Mouse (Mus musculus): ENCODE results near the gene Ttll5. TPM values are rescaled to one million over a fixed set of nuclear protein-coding genes. Genes with fewer than 3 reads are reported as not detected.

Ttll5 gene
- total RNA-seq, 2 experiments from 2014 or later = 13.1 to 24.7 TPM

GRCm38 (mm10) chr12:86102686-86103085 is 278.2 kb downstream of the Ttll5 start:
- DNase-seq = no peak

GRCm38 (mm10) chr12:86103391-86103790 is 278.9 kb downstream of the Ttll5 start:
- no peak for DNase-seq

- no peak for DNase-seq
Observed at GRCm38 (mm10) chr12:86103852-86104251, 279.4 kb downstream of the Ttll5 start.

GRCm38 (mm10) chr12:86104297-86104696 is 279.8 kb downstream of the Ttll5 start:
- DNase-seq = no peak

GRCm38 (mm10) chr12:86105546-86105945 is 281.1 kb downstream of the Ttll5 start:
- no peak for DNase-seq

GRCm38 (mm10) chr12:86106086-86106485 is 281.6 kb downstream of the Ttll5 start:
- no peak for DNase-seq

GRCm38 (mm10) chr12:86107645-86108044 is 283.2 kb downstream of the Ttll5 start:
- DNase-seq = no peak

- no peak for DNase-seq
Observed at GRCm38 (mm10) chr12:86109531-86109930, 285.1 kb downstream of the Ttll5 start.

GRCm38 (mm10) chr12:86110637-86111036 is 286.2 kb downstream of the Ttll5 start:
- DNase-seq = peak; percentile 40

Other genes with a start within 250 kb of the Ttll5 start
- 10 to 100 TPM; 13.1 to 23.6 TPM for gene Jdp2, start 225.6 kb upstream of the Ttll5 start, total RNA-seq (2021)
- gene Batf, start 138.0 kb upstream of the Ttll5 start, total RNA-seq (2021) = 1 to 10 TPM; 1.2 to 1.6 TPM
- 1 to 10 TPM; 5.2 to 7.1 TPM for gene Flvcr2, start 78.1 kb upstream of the Ttll5 start, total RNA-seq (2021)
- 10 to 100 TPM; 31.6 to 34.4 TPM for gene Erg28, start 109 bp upstream of the Ttll5 start, total RNA-seq (2021)